Mouse (Mus musculus) left cerebral cortex, postnatal 4 days (tissue): Measurements from ENCODE around the gene Nipsnap3b. TPM values are rescaled to one million over a fixed set of nuclear protein-coding genes. Genes with fewer than 3 reads are reported as not detected.

Experiments used
- total RNA-seq, 2 experiments: library from RNA; stranded (reverse); gene quantifications; 2 replicates each; pipeline ENCODE4 v1.2.3; 2021

The Nipsnap3b gene
- total RNA-seq, 2 experiments from 2014 or later, result 50.5 to 50.6 TPM

Other genes with a start within 250 kb of the Nipsnap3b start
- gene Olfr275, start 197.3 kb upstream of the Nipsnap3b start, total RNA-seq, result not detected
- not detected for gene Olfr273, start 152.6 kb upstream of the Nipsnap3b start, total RNA-seq
- not detected for gene Olfr272, start 92.7 kb upstream of the Nipsnap3b start, total RNA-seq
- gene Olfr270, start 47.3 kb upstream of the Nipsnap3b start, total RNA-seq, result not detected
- not detected for gene Nipsnap3a, start 22.6 kb upstream of the Nipsnap3b start, total RNA-seq
- gene Abca1, start 148.0 kb downstream of the Nipsnap3b start, total RNA-seq, result 10 to 100 TPM; 34.3 to 34.8 TPM